Mouse (Mus musculus): Measurements from ENCODE around the gene Zc3hc1. TPM values are rescaled to one million over a fixed set of nuclear protein-coding genes. Genes with fewer than 3 reads are reported as not detected.
A peak's percentile ranks its signal among the peaks of the same experiment; 100 is the strongest.

Zc3hc1 gene
- polyA plus RNA-seq, 1 experiment from 2014 or later: 23.6 TPM

DNA sequence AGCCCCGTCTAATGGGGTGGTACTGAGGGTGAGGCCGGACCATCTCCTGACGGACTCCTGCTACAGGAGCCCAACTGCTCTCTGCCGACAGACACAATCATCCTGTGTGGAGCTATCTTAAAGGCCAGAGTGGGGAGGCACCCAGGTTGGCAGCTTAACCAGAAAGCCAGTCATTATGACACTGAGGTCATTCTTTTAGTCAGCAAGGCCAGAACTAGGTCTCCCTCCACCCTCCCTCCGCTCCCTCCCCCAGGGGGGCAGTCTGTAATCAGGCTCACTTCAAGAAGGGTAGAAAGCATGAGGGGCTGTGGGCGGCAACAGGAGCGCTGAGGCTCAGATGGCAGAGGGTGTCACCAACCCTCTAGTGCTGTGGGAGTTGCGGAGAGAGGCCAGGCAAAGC is 37.2 kb downstream of the Zc3hc1 start:
- H3K4me3 ChIP-seq (ENCODE audit: low read depth, low read length): no peak overlapping the region
- H3K4me1 ChIP-seq (ENCODE audit: insufficient read depth, low read depth, low read length): no peaks in the 10 kb centered on the region
- WGBS: 76% methylated on average over 8 of the region's 8 CpGs
- DNase-seq (ENCODE audit: low spot score) (no peak), ATAC-seq (no peak)
- H3K9me3 ChIP-seq (ENCODE audit: low read length): no peaks in the 10 kb centered on the region
- TF ChIP-seq CTCF (IDR thresholded peaks at IDR 0.05) (no peak), EP300 (IDR thresholded peaks at IDR 0.05) (no peak)
- H3K36me3 ChIP-seq (ENCODE audit: insufficient read depth, low read length): no peaks in the 10 kb centered on the region
- no peaks in the 10 kb centered on the region for H3K27me3 ChIP-seq (replicated peaks; ENCODE audit: insufficient read depth, low read length)
- no peak overlapping the region for H3K9ac ChIP-seq (replicated peaks; ENCODE audit: low read depth)
- no peak overlapping the region for H3K4me2 ChIP-seq (replicated peaks; ENCODE audit: low read depth, low read length)
- no peak overlapping the region for H3K27ac ChIP-seq (ENCODE audit: low read length)

DNA sequence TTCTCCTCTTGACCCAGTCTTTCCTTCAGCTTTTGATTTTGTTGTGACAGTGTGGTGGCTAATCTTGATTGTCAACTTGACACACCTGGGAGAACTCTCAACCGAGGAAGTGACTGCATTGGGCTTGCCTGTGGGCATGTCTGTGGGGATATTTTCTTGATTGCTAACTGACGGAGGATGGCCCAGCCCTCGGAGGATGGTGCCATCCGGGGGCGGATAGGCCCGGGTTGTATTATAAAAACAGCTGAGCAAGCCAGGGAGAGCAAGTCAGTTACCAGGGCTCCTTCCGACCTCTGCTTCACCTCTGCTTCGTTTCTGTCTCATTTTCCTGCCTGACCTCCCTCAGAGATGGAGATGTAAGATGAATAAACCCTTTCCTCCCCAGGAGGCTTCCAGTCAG is 38.1 kb downstream of the Zc3hc1 start:
- Histone ChIP-seq H3K4me3 (ENCODE audit: low read depth, low read length) (no peak overlapping the region), H3K27ac (ENCODE audit: low read length) (no peak overlapping the region), H3K36me3 (ENCODE audit: insufficient read depth, low read length) (no peaks in the 10 kb centered on the region), H3K4me2 (replicated peaks; ENCODE audit: low read depth, low read length) (no peak overlapping the region), H3K9ac (replicated peaks; ENCODE audit: low read depth) (no peak overlapping the region), H3K4me1 (ENCODE audit: insufficient read depth, low read depth, low read length) (no peaks in the 10 kb centered on the region), H3K27me3 (replicated peaks; ENCODE audit: insufficient read depth, low read length) (no peaks in the 10 kb centered on the region), H3K9me3 (ENCODE audit: low read length) (no peaks in the 10 kb centered on the region)
- TF ChIP-seq CTCF (IDR thresholded peaks at IDR 0.05): no peak
- TF ChIP-seq EP300 (IDR thresholded peaks at IDR 0.05): no peak
- DNase-seq (ENCODE audit: low spot score) (no peak), ATAC-seq (no peak)
- 37% methylated on average over 8 of the region's 8 CpGs for WGBS

DNA sequence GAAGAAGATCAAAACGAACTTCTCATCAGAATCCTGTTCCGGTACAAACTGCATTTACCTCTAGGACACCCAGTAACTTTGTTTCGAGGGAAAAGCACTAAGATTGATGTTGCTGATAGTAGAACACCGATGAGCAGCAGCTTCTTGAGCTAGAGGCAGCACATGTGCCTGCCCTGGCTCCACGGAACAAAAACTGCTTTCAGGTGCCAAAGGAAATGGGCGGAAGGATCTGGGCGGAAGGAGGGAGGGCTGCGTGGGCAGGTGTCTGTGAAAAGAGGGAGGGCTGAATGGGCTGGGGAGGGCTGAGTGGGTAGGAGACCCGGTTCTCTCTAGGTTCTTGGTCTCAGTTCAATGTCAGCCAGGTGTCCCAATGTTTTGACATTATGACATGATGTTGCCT is 39.5 kb downstream of the Zc3hc1 start:
- Histone ChIP-seq H3K4me3 (ENCODE audit: low read depth, low read length) (no peak overlapping the region), H3K4me1 (ENCODE audit: insufficient read depth, low read depth, low read length) (no peaks in the 10 kb centered on the region), H3K27ac (ENCODE audit: low read length) (no peak overlapping the region), H3K9me3 (ENCODE audit: low read length) (no peaks in the 10 kb centered on the region), H3K9ac (replicated peaks; ENCODE audit: low read depth) (no peak overlapping the region), H3K27me3 (replicated peaks; ENCODE audit: insufficient read depth, low read length) (no peaks in the 10 kb centered on the region), H3K36me3 (ENCODE audit: insufficient read depth, low read length) (no peaks in the 10 kb centered on the region), H3K4me2 (replicated peaks; ENCODE audit: low read depth, low read length) (no peak overlapping the region)
- TF ChIP-seq CTCF (IDR thresholded peaks at IDR 0.05): no peak
- no peak for TF ChIP-seq EP300 (IDR thresholded peaks at IDR 0.05)
- DNase-seq (ENCODE audit: low spot score) (no peak), ATAC-seq (no peak)
- 60% methylated on average over 9 of the region's 9 CpGs for WGBS

DNA sequence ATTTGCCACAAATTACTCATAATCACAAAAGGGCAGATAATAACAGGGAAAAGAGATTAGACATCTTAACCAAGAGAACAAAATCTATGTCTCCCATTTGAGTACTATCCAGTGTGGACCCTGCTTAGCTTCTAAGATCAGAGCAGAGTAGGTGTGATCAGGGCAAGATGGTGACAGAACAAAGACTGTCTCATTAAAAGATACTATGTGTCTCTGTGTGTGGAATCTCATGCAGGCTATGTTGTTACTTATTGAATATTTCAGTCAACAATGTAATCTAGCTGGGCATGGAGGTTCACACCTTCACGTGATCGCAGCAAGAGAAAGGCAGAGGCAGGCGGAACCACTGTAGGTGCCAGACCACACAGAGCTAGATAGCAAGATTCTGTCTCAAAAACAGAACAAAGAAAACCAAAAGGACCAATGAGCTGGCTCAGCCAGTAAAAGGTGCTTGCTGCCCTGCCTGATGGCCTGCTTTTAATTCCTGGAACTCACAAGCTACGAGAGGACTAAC is 43.5 kb downstream of the Zc3hc1 start:
- Histone ChIP-seq H3K36me3 (ENCODE audit: insufficient read depth, low read length) (no peaks in the 10 kb centered on the region), H3K27me3 (replicated peaks; ENCODE audit: insufficient read depth, low read length) (no peaks in the 10 kb centered on the region), H3K9me3 (ENCODE audit: low read length) (no peaks in the 10 kb centered on the region), H3K4me2 (replicated peaks; ENCODE audit: low read depth, low read length) (no peak overlapping the region), H3K4me1 (ENCODE audit: insufficient read depth, low read depth, low read length) (no peaks in the 10 kb centered on the region), H3K9ac (replicated peaks; ENCODE audit: low read depth) (no peak overlapping the region), H3K27ac (ENCODE audit: low read length) (no peak overlapping the region), H3K4me3 (ENCODE audit: low read depth, low read length) (no peak overlapping the region)
- TF ChIP-seq CTCF (IDR thresholded peaks at IDR 0.05): no peak
- no peak for TF ChIP-seq EP300 (IDR thresholded peaks at IDR 0.05)
- ATAC-seq: no peak
- no peak for DNase-seq (ENCODE audit: low spot score)
- WGBS: 88% methylated on average over 4 of the region's 4 CpGs

DNA sequence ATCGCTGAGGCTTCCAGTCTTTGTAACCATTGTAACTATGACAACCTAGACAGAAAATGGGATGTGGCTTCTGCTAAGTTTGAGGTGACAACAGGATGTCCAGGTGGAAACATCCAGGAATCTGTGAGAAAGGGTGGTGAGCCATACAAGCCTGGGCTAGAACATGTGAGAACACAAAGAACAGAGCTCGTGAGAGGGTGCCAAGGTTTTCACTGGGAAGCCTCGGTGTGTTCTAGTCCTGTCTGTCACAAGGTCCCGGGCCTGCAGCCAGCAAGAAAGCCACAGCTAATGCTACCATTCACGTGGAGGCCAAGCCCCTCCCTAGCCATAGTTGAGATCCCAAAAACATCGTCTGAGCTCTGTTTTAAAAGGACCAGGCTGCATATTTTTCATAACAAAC is 44.1 kb downstream of the Zc3hc1 start:
- Histone ChIP-seq H3K4me3 (ENCODE audit: low read depth, low read length) (no peak overlapping the region), H3K27ac (ENCODE audit: low read length) (no peak overlapping the region), H3K4me2 (replicated peaks; ENCODE audit: low read depth, low read length) (no peak overlapping the region), H3K36me3 (ENCODE audit: insufficient read depth, low read length) (no peaks in the 10 kb centered on the region), H3K4me1 (ENCODE audit: insufficient read depth, low read depth, low read length) (no peaks in the 10 kb centered on the region), H3K9me3 (ENCODE audit: low read length) (no peaks in the 10 kb centered on the region), H3K9ac (replicated peaks; ENCODE audit: low read depth) (no peak overlapping the region), H3K27me3 (replicated peaks; ENCODE audit: insufficient read depth, low read length) (no peaks in the 10 kb centered on the region)
- DNase-seq (ENCODE audit: low spot score): no peak
- ATAC-seq: no peak
- 50% methylated on average over 6 of the region's 6 CpGs for WGBS
- no peak for TF ChIP-seq EP300 (IDR thresholded peaks at IDR 0.05)
- TF ChIP-seq CTCF (IDR thresholded peaks at IDR 0.05): no peak

DNA sequence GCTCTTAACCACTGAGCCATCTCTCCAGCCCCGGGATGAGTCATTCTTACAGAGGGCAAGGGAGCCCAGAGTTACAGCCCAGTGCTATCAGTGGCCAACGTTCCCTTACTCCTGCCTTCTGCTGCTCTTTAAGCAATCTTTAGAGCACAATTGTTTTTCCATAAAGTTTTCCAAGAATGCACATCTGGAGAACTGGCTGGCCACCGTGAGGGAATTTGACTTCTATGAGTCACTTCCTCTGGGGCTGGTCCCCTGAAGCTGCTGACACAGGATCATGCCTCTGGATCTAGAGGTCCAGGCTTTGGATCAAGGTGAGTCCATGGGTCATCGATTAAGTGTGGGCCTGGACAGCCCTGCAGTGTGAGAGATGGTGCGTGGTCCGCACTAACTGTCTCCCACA is 46.8 kb downstream of the Zc3hc1 start:
- ATAC-seq (peak; percentile 53), DNase-seq (ENCODE audit: low spot score) (peak; percentile 66)
- Histone ChIP-seq H3K36me3 (ENCODE audit: insufficient read depth, low read length) (no peaks in the 10 kb centered on the region), H3K9ac (replicated peaks; ENCODE audit: low read depth) (no peak overlapping the region), H3K27ac (ENCODE audit: low read length) (no peak overlapping the region), H3K4me1 (ENCODE audit: insufficient read depth, low read depth, low read length) (no peaks in the 10 kb centered on the region), H3K27me3 (replicated peaks; ENCODE audit: insufficient read depth, low read length) (no peaks in the 10 kb centered on the region), H3K4me2 (replicated peaks; ENCODE audit: low read depth, low read length) (no peak overlapping the region), H3K4me3 (ENCODE audit: low read depth, low read length) (no peak overlapping the region), H3K9me3 (ENCODE audit: low read length) (no peaks in the 10 kb centered on the region)
- no peak for TF ChIP-seq EP300 (IDR thresholded peaks at IDR 0.05)
- TF ChIP-seq CTCF (IDR thresholded peaks at IDR 0.05): no peak
- WGBS: 67% methylated on average over 6 of the region's 6 CpGs
